Mouse (Mus musculus) myocyte (in vitro differentiated cells): ENCODE results near the gene Gpx3. TPM values are rescaled to one million over a fixed set of nuclear protein-coding genes. Genes with fewer than 3 reads are reported as not detected.
"Not testable (repeated sequence)": the region's sequence is repeated elsewhere in the genome, so short reads cannot be mapped to it uniquely, and the experiment has no call there.

Experiments used
- H3K27me3 ChIP-seq: one replicate; pipeline ENCODE4 v1.6.1; 2011; ENCODE audit not compliant: control insufficient read depth, insufficient read depth, insufficient read length
- H3K36me3 ChIP-seq: one replicate; pipeline ENCODE4 v1.6.1; 2011; ENCODE audit not compliant: control insufficient read depth, insufficient read depth
- H3K4me2 ChIP-seq: one replicate; pipeline ENCODE4 v1.6.1; 2011; ENCODE audit warnings: low read depth, control low read depth
- H3K4me3 ChIP-seq: one replicate; pipeline ENCODE4 v1.5.1; 2011; ENCODE audit warnings: mild to moderate bottlenecking, control low read depth, moderate library complexity
- H3K79me2 ChIP-seq: one replicate; pipeline ENCODE4 v1.6.1; 2011; ENCODE audit not compliant: control insufficient read depth, insufficient read depth
- H3ac ChIP-seq: one replicate; pipeline ENCODE4 v1.6.1; 2011; ENCODE audit not compliant: control insufficient read depth, insufficient read length
- CEBPB ChIP-seq: IDR thresholded peaks from 2 replicates; pipeline ENCODE4 v1.6.1; 2011; ENCODE audit warnings: mild to moderate bottlenecking, moderate library complexity; ENCODE audit not compliant: poor library complexity, insufficient read depth, severe bottlenecking
- E2F4 ChIP-seq: IDR thresholded peaks from one replicate; pipeline ENCODE4 v1.6.1; 2011; ENCODE audit warnings: mild to moderate bottlenecking, control low read depth, moderate library complexity; ENCODE audit not compliant: insufficient read depth
- MAX ChIP-seq: IDR thresholded peaks from one replicate; pipeline ENCODE4 v1.6.1; 2011; ENCODE audit warnings: low read depth, mild to moderate bottlenecking, control low read depth
- MYOD1 ChIP-seq, 3 experiments: IDR thresholded peaks; one replicate each; pipeline ENCODE4 v1.6.1; 2011; ENCODE audit warnings: control low read depth in 2 of 3, low read depth in 2 of 3, mild to moderate bottlenecking in 2 of 3, moderate library complexity in 1 of 3; ENCODE audit not compliant: insufficient read length in 2 of 3, control insufficient read depth in 1 of 3
- MYOG ChIP-seq, 3 experiments: IDR thresholded peaks; one replicate each; pipeline ENCODE4 v1.6.1; 2011; ENCODE audit warnings: control low read depth in 2 of 3, low read depth in 2 of 3, mild to moderate bottlenecking in 2 of 3; ENCODE audit not compliant: insufficient read length in 2 of 3, control insufficient read depth in 1 of 3, insufficient read depth in 1 of 3
- POLR2A ChIP-seq: IDR thresholded peaks from one replicate; pipeline ENCODE4 v1.6.1; 2011; ENCODE audit warnings: low read depth, mild to moderate bottlenecking, control low read depth, moderate library complexity; ENCODE audit not compliant: insufficient read length
- POLR2AphosphoS2 ChIP-seq: IDR thresholded peaks from one replicate; pipeline ENCODE4 v1.6.1; 2011; ENCODE audit warnings: low read depth, control low read depth; ENCODE audit not compliant: insufficient read length
- REST ChIP-seq: IDR thresholded peaks from one replicate; pipeline ENCODE4 v1.6.1; 2011; ENCODE audit warnings: mild to moderate bottlenecking, control low read depth, moderate library complexity; ENCODE audit not compliant: insufficient read depth, insufficient read length
- SRF ChIP-seq: IDR thresholded peaks from one replicate; pipeline ENCODE4 v1.6.1; 2011; ENCODE audit warnings: low read depth; ENCODE audit not compliant: control insufficient read depth, insufficient read length
- TCF12 ChIP-seq: IDR thresholded peaks from one replicate; pipeline ENCODE4 v1.6.1; 2011; ENCODE audit warnings: mild to moderate bottlenecking, control low read depth; ENCODE audit not compliant: poor library complexity, insufficient read depth, severe bottlenecking
- TCF3 ChIP-seq: IDR thresholded peaks from one replicate; pipeline ENCODE4 v1.6.1; 2011; ENCODE audit warnings: low read depth, control low read depth; ENCODE audit not compliant: insufficient read length
- USF1 ChIP-seq: IDR thresholded peaks from one replicate; pipeline ENCODE4 v1.6.1; 2011; ENCODE audit warnings: low read depth, mild to moderate bottlenecking, control low read depth, moderate library complexity
- polyA plus RNA-seq: library from polyadenylated mRNA; unstranded; fragments of >200 nt; fragmentation: generic; extraction: Trizol; gene quantifications from one replicate; pipeline ENCODE4 v1.2.1, GENCODE M21; 2012; ENCODE audit warnings: missing spikeins

Gpx3 gene
- polyA plus RNA-seq, 1 experiment, result 9.4 TPM

- TF ChIP-seq USF1 (no peak), MAX (no peak), MYOD1 (IDR thresholded peaks at IDR 0.05; ENCODE audit: control insufficient read depth in 1 of 3, insufficient read length in 2 of 3, low read depth in 2 of 3) (no peak), MYOG (IDR thresholded peaks at IDR 0.05; ENCODE audit: control insufficient read depth in 1 of 3, insufficient read depth in 1 of 3, insufficient read length in 2 of 3, low read depth in 2 of 3) (no peak), REST (no peak), TCF12 (no peak), SRF (no peak)
- Histone ChIP-seq H3K79me2 (peaks cover 22% of the 10 kb centered on the region), H3K36me3 (no peaks in the 10 kb centered on the region), H3K4me3 (no peak overlapping the region), H3K4me2 (peak overlapping the region; percentile 69), H3ac (no peak overlapping the region), H3K27me3 (no peaks in the 10 kb centered on the region)
These were observed 51.8 kb downstream of the Gpx3 start for GRCm38 (mm10) chr11:54953993-54954446.

- no peak for TF ChIP-seq POLR2A
- no peak for TF ChIP-seq MAX
- TF ChIP-seq TCF12, result no peak
- no peak for TF ChIP-seq USF1
- TF ChIP-seq MYOG (IDR thresholded peaks at IDR 0.05; ENCODE audit: control insufficient read depth in 1 of 3, insufficient read depth in 1 of 3, insufficient read length in 2 of 3, low read depth in 2 of 3), result no peak
- TF ChIP-seq POLR2AphosphoS2, result no peak
- no peak for TF ChIP-seq REST
- no peak for TF ChIP-seq MYOD1 (IDR thresholded peaks at IDR 0.05; ENCODE audit: control insufficient read depth in 1 of 3, insufficient read length in 2 of 3, low read depth in 2 of 3)
- TF ChIP-seq SRF, result no peak
- no peak for TF ChIP-seq CEBPB
- no peak for TF ChIP-seq TCF3
- TF ChIP-seq E2F4, result no peak
- Histone ChIP-seq H3K27me3 (no peaks in the 10 kb centered on the region), H3K4me2 (peak overlapping the region; percentile 69), H3K36me3 (no peaks in the 10 kb centered on the region), H3ac (no peak overlapping the region), H3K4me3 (peak overlapping the region; percentile 28), H3K79me2 (peaks cover 22% of the 10 kb centered on the region)
These were observed 52.5 kb downstream of the Gpx3 start for GRCm38 (mm10) chr11:54954716-54955115.

- H3K27me3 ChIP-seq, H3K36me3 ChIP-seq: not testable (repeated sequence)
- H3K4me3 ChIP-seq, result peak overlapping the region; percentile 28
- peak overlapping the region; percentile 69 for H3K4me2 ChIP-seq
- peak overlapping the region; percentile 16 for H3ac ChIP-seq
- peaks cover 22% of the 10 kb centered on the region for H3K79me2 ChIP-seq
These were observed 53.1 kb downstream of the Gpx3 start for GRCm38 (mm10) chr11:54955400-54955734.

GRCm38 (mm10) chr11:54955735-54956480, 53.7 kb downstream of the Gpx3 start:
- Histone ChIP-seq H3K4me3 (peak overlapping the region; percentile 28), H3K27me3 (no peaks in the 10 kb centered on the region), H3K4me2 (peak overlapping the region; percentile 88), H3ac (peak overlapping the region; percentile 16), H3K36me3 (no peaks in the 10 kb centered on the region), H3K79me2 (peaks cover 22% of the 10 kb centered on the region)
- TF ChIP-seq CEBPB, result no peak
- TF ChIP-seq MYOG (IDR thresholded peaks at IDR 0.05; ENCODE audit: control insufficient read depth in 1 of 3, insufficient read depth in 1 of 3, insufficient read length in 2 of 3, low read depth in 2 of 3), result peak in 1 of 3 experiments; percentile 4
- peak; percentile 59 for TF ChIP-seq POLR2A
- TF ChIP-seq E2F4, result no peak

- Histone ChIP-seq H3K4me3 (peak overlapping the region; percentile 28), H3K27me3 (no peaks in the 10 kb centered on the region), H3K36me3 (no peaks in the 10 kb centered on the region), H3K4me2 (no peak overlapping the region), H3ac (no peak overlapping the region), H3K79me2 (peaks cover 20% of the 10 kb centered on the region)
- no peak for TF ChIP-seq CEBPB
These were observed 54.7 kb downstream of the Gpx3 start for GRCm38 (mm10) chr11:54956912-54957311.

- not testable (repeated sequence) for H3K27me3 ChIP-seq, H3ac ChIP-seq, H3K36me3 ChIP-seq, H3K4me3 ChIP-seq, H3K4me2 ChIP-seq
- peaks cover 14% of the 10 kb centered on the region for H3K79me2 ChIP-seq
These were observed 55.5 kb downstream of the Gpx3 start for GRCm38 (mm10) chr11:54957708-54958107.
